Mouse (Mus musculus) granulocyte monocyte progenitor cell, adult 5-6 weeks (primary cell): ENCODE data around the gene Fem1b. TPM values are rescaled to one million over a fixed set of nuclear protein-coding genes. Genes with fewer than 3 reads are reported as not detected.
"Not testable (repeated sequence)": the region's sequence is repeated elsewhere in the genome, so short reads cannot be mapped to it uniquely, and the experiment has no call there.

Source experiments
- ATAC-seq: replicated peaks from 2 replicates; pipeline ENCODE4 v1.8.0; 2016; ENCODE audit warnings: mild to moderate bottlenecking, moderate TSS enrichment, inconsistent platforms; ENCODE audit not compliant: poor library complexity, severe bottlenecking
- total RNA-seq, 2 experiments: library from RNA; stranded (forward) in 1 of 2; stranded (reverse) in 1 of 2; fragments of 200-712, 200-1000 nt in 1 of 2; fragments of >200 nt in 1 of 2; fragmentation: Nextera tagmentation in 1 of 2; gene quantifications; 2 replicates each; pipeline ENCODE4 v1.2.3; 2014 to 2017

The Fem1b gene
- 22.2 and 27.5 TPM in 2 replicates for total RNA-seq (2014; fragmentation: Nextera tagmentation)
- 43.9 and 53.9 TPM in 2 replicates for total RNA-seq (2017)

DNA sequence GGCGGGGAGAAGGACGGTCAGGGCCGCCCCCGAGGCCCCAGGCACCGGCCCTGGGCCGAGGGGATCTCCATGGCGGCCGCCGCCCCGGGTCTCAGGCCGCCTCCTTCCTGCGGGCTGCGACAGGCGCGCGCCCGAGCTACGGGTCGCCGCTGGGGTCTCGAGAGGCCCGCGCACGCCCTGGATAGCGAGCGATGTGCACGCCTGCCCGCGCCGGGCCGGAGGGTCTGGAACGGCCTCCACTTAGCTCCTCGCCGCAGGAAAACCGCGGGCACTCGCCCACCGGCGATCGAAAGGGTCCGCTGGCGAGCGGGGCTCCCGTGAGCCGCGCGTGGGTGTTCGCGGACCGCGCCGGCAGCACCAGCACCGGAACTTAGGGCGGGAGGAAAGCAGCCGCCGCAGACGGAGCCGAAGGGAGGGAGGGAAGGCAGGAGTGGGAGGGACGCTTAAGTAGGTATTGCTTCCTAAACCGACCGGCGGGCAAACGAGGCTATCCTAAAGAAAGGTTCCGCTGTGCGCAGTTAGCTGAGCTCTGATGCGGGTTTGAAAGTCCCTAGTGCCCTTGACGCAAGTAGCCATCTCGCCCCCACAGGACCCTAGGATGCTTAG lies at the start of gene Fem1b:
Gene Fem1b, minus strand, starts transcription at position 419 of the 606 bp plus-strand sequence.
- peak; percentile 92 for ATAC-seq

DNA sequence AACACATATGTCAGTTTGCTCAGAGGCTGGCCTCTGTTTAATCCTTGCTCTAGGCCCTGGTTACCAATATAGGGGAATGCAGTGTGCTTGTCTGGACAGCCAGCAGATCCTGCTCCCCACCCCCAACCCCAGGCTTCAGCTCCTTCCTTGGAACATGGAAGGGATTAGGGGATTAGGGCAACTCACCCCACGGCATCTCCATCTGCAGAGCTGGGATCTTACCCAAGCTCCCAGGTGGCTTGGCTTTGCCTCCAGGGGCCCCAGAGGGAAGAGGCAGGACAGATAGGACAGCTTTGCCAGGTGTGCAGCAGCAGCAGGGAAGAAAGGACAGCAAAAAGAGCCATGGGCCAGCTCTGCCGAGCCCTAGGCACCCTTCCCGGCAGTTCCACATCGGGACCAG lies 49.1 kb upstream of the Fem1b start:
- no peak for ATAC-seq

DNA sequence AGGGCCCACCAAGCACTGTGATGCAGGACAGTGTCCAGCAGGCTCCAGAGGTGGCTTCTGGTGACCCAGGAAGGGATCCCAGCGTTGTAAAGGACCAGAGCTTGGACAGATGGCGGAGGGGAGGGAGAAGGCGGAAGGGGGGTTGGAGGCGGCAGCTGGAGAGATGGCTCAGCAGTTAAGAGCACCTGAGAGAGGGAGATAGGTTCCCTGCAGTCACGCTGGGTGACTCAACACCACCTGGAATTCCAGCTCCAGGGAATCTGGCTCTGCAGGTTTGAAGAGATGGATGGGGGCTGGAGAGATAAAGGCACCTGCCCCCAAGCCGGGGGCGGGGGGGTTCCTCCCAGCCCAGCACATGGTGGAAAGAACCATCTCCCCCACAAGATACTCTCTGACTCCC lies 48.4 kb upstream of the Fem1b start:
- not testable (repeated sequence) for ATAC-seq

DNA sequence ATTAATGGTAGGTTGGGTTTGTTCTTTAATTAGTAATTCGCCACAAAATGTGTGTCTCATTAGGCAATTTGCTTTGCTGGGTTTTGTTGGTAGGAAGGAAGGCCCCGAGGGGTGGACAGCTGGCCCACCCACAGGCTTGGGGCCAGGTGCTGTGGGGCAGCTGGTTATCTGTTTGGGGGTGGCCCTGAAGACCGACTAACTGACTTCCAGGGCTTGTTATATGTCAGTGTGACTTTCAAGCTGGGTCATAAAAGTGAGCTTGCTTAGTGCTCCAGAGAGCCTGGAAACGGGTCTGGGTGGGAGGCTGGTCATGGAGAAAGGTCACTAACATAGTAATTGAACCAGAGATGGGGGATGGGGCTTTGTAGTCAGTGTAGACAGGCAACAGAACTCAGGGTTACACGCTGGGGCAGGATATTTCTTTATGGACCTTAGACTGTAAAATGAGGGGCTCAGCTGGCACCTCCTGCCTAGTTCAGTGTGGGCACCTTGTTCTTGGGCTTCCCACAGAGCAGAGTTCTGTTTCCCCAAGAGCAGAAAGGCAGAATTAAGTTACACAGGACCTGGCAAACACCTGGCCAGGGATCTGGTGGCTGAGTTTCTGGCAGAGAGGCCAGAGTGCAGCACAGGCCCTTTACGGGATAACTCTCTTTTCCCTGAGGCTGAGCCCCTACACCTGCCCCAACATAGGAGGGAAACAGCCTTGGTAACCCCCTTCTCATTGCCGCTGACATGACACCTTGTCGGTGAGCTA lies 46.7 kb upstream of the Fem1b start:
- ATAC-seq = no peak

DNA sequence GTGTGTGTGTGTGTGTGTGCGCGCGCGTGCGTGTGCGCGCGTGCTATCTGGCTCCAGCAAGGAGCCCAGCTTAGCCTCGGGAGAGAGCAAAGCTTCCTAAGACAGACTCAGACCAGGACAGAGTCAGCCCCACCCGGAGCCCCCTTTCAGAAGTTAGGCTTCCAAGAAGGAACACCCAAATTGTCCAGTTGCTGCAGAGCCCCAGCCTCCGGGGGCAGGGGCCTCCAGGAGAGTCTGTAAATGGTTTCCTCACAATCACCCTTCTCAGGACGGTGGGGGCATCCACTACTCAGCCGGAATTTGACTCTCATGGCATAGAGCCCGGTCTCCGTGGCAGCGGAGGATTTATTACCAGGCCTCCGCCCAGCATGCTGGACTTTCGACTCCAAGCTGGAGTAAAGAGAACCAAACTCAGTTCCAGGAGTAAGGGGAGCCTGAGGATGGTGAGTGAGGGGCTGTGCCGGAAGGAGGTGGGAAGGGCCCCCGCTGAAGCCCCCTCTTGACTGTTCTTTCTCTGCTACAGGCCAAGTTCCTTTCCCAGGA lies 46.1 kb upstream of the Fem1b start, which contains the start of gene Calml4:
Gene Calml4, plus strand, starts transcription at position 362 of the 543 bp plus-strand sequence.
- peak; percentile 46 for ATAC-seq

GRCm38 (mm10) chr9:62857216-62857615 lies 45.5 kb upstream of the Fem1b start:
- ATAC-seq = peak; percentile 50; the same call in 1 of the 2 replicates

DNA sequence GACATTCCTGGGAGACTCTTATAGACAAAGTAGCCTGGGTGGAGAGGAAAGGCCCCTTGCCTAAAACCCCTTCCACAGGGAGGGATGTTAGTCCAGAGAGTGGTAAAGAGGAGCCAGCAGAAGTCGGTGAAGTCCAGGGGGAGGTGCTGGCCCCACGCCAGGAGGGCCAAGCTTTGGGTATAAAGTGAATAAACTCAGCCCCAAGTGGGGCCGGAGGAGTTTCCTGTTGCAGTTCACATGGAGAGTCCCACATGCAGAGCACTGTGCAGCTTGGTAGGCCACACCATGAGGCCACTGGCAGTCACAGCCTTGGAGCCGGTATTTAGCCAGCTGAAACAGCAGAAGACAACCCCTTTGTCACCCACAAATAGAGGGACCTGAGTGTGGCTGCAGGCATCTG lies 42.7 kb upstream of the Fem1b start:
- no peak for ATAC-seq

- ATAC-seq = no peak
Observed at GRCm38 (mm10) chr9:62851571-62851970, 39.8 kb upstream of the Fem1b start.

GRCm38 (mm10) chr9:62848641-62849040 lies 36.9 kb upstream of the Fem1b start:
- no peak for ATAC-seq

GRCm38 (mm10) chr9:62847694-62848093 lies 36.0 kb upstream of the Fem1b start:
- ATAC-seq = peak; percentile 92

DNA sequence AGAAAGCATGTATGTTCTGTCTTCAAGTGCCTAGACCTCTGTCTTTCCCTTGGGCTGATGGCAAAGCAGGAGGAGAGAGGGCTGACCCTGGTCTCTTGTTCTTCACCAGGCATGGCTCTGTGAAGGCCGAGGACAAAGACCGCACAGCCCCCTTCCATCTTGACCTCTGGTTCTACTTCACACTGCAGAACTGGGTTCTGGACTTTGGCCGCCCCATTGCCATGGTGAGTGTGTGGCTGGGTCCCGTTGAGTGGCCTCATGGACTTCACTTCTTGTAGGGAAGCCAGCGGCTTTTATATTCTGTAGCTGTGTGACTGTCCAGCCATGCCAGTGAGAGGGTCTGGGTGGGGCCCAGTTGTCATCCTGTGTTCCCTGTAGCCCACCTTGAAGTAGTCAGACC lies 32.7 kb upstream of the Fem1b start:
- no peak for ATAC-seq

DNA sequence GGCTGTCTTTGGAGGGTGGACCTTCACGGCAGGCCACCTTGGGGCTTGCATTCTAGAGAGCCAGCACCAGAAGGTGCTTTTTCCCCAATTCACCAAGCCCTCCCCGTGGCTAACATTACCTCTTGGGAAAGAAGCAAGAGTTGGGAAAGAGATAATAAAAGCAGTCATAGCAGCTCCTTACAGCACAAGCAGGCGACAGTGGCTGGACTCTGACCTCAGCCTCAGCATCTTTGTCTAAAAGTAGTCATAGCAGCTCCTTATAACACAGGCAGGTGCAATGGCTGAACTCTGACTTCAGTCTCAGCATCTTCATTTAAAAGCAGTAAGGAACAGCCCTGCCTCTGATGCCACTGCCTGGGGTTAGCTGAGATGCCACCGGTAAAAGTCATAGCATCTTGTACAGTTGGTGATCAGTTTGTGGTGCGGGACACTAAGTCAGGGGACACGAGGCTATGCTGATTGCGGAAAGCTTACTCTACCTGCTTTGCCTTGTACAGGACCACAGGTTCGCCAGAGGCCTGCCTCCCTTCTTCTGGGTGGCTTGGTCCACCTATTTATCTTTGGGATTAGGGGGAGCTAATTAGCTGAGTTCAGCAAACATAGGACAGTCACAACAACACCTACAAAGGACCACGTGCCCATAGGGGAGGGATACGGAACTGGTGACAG lies 31.8 kb upstream of the Fem1b start:
- no peak for ATAC-seq

DNA sequence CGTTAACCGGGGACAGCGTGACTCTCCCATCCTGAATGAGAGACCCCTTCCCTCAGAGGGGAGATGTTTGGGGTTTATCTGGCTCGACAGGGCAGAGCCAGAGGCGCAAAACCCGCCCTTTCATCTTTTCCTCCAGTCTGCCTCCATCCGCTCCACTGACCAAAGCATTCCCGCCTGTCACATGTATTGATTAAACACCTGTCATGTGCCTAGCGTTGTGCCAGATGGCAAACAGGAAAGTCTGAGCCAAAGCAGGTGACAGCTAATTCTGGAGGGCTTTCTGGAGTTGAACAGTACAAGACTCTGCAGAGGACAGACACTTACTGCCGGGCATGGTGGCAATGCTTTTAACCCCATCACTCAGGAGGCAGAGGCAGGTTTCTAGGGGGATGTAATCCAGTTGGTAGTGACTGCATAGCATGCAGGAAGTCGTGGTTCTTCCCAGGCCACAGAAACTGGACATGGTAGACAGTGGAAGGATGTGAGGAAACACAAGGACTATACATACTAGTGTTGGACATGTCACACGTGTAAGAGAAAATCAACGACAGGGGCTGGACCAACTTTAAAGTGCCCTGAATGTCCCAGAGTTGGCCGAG lies 27.5 kb upstream of the Fem1b start:
- ATAC-seq = peak; percentile 56

DNA sequence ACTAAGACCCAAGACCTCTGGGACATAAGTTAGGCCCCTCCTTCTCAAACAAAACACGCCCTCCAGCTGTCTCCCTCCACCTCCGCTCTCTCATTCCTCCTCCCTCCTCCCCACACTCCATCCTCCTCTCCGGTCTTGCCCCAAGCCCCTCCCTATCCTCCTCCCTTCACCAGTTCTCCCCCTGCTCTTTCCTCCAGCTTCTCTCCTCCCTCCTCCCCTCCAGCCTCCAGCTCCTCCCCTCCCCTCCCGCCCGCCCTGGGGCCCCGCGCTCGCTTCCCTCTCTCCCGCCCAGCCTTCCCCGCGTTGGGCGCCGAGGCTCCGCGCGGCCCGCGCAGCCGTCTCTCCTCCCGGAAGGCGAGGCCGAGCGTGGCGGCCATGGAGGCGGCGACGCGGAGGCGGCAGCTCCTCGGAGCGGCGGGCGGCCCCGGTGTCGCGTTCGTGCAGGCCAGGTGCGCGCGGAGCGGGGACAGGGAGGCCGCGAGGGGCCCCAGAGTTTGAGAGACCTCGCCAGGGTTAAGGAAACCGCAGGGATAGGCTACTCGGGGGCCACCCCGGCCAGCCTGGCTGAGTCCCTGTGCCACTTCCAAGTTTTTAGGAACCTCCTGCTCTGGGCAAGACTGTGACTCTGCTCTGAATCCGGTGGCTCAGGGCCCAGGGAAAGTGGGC lies 26.9 kb upstream of the Fem1b start, which contains the start of gene Cln6:
Gene Cln6, plus strand, starts transcription at position 280 of the 666 bp plus-strand sequence.
- ATAC-seq = peak; percentile 97

GRCm38 (mm10) chr9:62838146-62838505 lies 26.4 kb upstream of the Fem1b start:
- ATAC-seq = no peak

DNA sequence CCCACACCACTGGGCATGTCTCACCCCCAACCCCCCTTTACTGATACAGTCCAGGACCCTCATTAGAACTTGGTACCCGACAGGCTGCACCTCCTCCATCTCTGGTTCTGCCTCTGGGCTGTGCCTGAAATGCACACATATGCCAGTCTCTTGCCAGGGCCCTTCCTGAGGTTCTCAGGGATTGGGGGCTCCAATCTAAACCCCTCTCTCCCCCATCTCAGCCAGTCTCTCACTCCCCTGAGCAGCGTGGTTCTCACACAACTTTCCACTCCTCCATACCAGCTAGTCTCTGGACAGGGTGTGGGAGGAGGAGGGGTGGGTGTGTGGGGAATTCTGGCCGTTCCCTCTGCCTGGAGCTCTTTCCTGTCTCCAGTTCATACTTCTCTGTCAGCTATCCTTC lies 25.9 kb upstream of the Fem1b start:
- no peak for ATAC-seq

GRCm38 (mm10) chr9:62835705-62836446 lies 24.1 kb upstream of the Fem1b start:
- ATAC-seq = no peak

DNA sequence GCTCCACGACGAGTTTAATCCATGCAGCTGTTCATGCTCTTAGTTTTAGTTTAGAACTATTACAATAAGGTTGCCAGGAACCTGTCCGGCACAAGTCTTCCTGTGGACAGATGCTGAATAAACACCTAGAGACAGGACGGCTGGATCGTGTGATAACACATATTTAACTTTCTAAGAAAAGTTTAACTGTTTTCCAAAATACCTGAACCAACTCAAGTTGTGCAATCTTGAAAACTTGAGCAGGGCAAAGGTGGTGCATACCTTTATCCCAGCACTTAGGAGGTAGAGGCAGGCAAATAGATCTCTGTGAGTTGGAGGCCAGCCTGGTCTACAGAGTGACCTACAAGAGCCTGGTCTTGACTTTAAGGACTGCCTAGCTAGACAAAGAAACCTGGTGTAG lies 23.2 kb upstream of the Fem1b start:
- ATAC-seq = no peak

DNA sequence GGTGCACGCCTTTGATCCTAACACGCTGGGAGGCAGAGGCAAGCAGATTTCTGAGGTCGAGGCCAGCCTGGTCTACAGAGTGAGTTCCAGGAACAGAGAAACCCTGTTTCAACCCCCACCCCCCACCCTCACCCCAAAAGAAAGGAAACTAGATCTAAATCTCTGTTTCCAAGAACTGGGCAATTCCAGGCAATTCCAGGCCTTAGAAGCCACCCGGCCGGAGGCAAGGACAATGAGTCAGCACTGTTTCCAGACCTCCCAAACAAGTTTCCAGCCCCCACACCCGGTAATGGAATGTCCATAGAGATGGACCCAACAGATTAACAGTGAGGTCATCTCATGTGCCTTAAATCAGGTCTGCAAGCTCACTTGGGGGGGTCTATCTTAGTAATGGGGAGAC lies 18.1 kb upstream of the Fem1b start:
- no peak for ATAC-seq
